Mouse (Mus musculus) erythroblast, embryonic 14.5 days (primary cell): ENCODE results near the gene Ror1.

Experiments used
- GATA1 ChIP-seq: IDR thresholded peaks from 2 replicates; pipeline ENCODE4 v1.6.1; 2012; ENCODE audit warnings: low read length, inconsistent platforms, mixed read lengths
- TAL1 ChIP-seq: IDR thresholded peaks from 3 replicates; pipeline ENCODE4 v1.6.1; 2012; ENCODE audit warnings: low read length, inconsistent platforms, mixed read lengths

DNA sequence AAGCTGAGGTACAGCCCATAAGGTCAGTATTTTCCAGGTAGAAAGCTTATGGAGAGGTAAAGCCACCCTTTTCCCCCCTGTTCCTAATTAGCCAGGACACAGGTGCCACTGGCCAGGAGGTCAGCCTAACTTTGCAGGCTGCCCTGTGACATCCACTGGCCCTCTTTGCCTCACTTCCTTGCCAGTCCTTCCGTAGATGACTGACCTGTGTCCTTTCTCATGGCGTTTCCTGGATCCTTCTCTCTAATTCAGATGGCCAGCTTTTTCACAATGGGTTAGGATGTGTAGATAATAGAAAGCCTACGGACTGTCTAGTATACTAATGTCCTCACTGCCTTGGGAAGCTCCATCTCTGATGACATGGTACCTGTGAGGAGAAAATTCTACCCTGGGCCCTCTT is 177.8 kb downstream of the Ror1 start:
- TF ChIP-seq TAL1 = no peak
- TF ChIP-seq GATA1 = no peak
